Mouse (Mus musculus) olfactory bulb, adult 2 months (tissue): ENCODE results near the gene Ksr2.

Experiments
- CTCF ChIP-seq: fragments of 200-500 bp; IDR thresholded peaks from 2 replicates; pipeline ENCODE4 v1.5.1; 2012; ENCODE audit warnings: low read depth, mild to moderate bottlenecking, low read length, moderate library complexity; ENCODE audit not compliant: insufficient read depth
- POLR2A ChIP-seq: fragments of 200-500 bp; IDR thresholded peaks from 2 replicates; pipeline ENCODE4 v1.6.1; 2012; ENCODE audit warnings: mild to moderate bottlenecking, low read depth, low read length, moderate library complexity; ENCODE audit not compliant: insufficient read depth

- TF ChIP-seq POLR2A (no peak), CTCF (no peak)
Observed at GRCm38 (mm10) chr5:117818800-117819199, 405.0 kb downstream of the Ksr2 start.
